Mouse (Mus musculus) cerebellum, postnatal 36 days (tissue): ENCODE data around the gene Utf1.

Experiments
- DNase-seq, 2 experiments: peaks; one replicate each; pipeline ENCODE4 v3.0.0; 2021 to 2022; ENCODE audit warnings: mixed read lengths in 2 of 2

The Utf1 gene

GRCm38 (mm10) chr7:139974307-139974706 lies 30.7 kb downstream of the Utf1 start:
- no peak for DNase-seq

GRCm38 (mm10) chr7:139975471-139975870 lies 31.9 kb downstream of the Utf1 start:
- DNase-seq, result no peak

GRCm38 (mm10) chr7:139978278-139978892 lies 34.8 kb downstream of the Utf1 start, which contains the start of gene 6430531B16Rik:
6430531B16Rik (minus strand) TSS chr7:139978755.
- DNase-seq, result peak; percentile 76 to 86

- no peak for DNase-seq
These were observed 35.6 kb downstream of the Utf1 start for GRCm38 (mm10) chr7:139979011-139979719.

GRCm38 (mm10) chr7:139980778-139981177 lies 37.2 kb downstream of the Utf1 start:
- no peak for DNase-seq

- DNase-seq, result no peak
These were observed 38.5 kb downstream of the Utf1 start for GRCm38 (mm10) chr7:139982058-139982457.

- no peak for DNase-seq
These were observed 40.9 kb downstream of the Utf1 start for GRCm38 (mm10) chr7:139984505-139984904.

GRCm38 (mm10) chr7:139988272-139988671 lies 44.7 kb downstream of the Utf1 start:
- DNase-seq, result no peak

GRCm38 (mm10) chr7:139990864-139991394 lies 47.3 kb downstream of the Utf1 start:
- no peak for DNase-seq

- DNase-seq, result no peak
These were observed 48.8 kb downstream of the Utf1 start, which contains the start of gene Adam8 for GRCm38 (mm10) chr7:139992406-139992805. Adam8 (minus strand) TSS chr7:139992562.

GRCm38 (mm10) chr7:139993532-139993931 lies 49.9 kb downstream of the Utf1 start:
- no peak for DNase-seq

- DNase-seq, result no peak
These were observed 50.6 kb downstream of the Utf1 start for GRCm38 (mm10) chr7:139994202-139994601.

- DNase-seq, result peak; percentile 55 to 71
These were observed 51.1 kb downstream of the Utf1 start for GRCm38 (mm10) chr7:139994676-139995075.
